Mouse (Mus musculus) thymus, adult 2 months (tissue): ENCODE measurements around the gene Tuba3a.

Experiments
- CTCF ChIP-seq: fragments of 200-500 bp; IDR thresholded peaks from 2 replicates; pipeline ENCODE4 v1.5.1; 2012; ENCODE audit warnings: mild to moderate bottlenecking, control low read depth, low read length, moderate library complexity, borderline replicate concordance; ENCODE audit not compliant: control insufficient read depth, poor library complexity, insufficient read depth; ENCODE audit errors: extremely low read depth
- POLR2A ChIP-seq: fragments of 200-500 bp; IDR thresholded peaks from 2 replicates; pipeline ENCODE4 v1.6.1; 2012; ENCODE audit warnings: mild to moderate bottlenecking, low read length, control low read depth, moderate library complexity; ENCODE audit not compliant: control insufficient read depth, poor library complexity, insufficient read depth; ENCODE audit errors: extremely low read depth

GRCm38 (mm10) chr6:125231117-125232044 is 54.5 kb downstream of the Tuba3a start, which contains the start of gene Tapbpl:
- TF ChIP-seq CTCF (no peak), POLR2A (no peak)
